Mouse (Mus musculus): ENCODE results near the gene Henmt1.

GRCm38 (mm10) chr3:108902038-108902437 lies 37.6 kb upstream of the Henmt1 start:
- TF ChIP-seq CTCF (IDR thresholded peaks at IDR 0.05; ENCODE audit: low read depth, low read length), result no peak
- TF ChIP-seq TAL1 (conservative IDR thresholded peaks at IDR 0.05; ENCODE audit: low read depth, low read length), result no peak
- no peak for TF ChIP-seq POLR2AphosphoS5 (IDR thresholded peaks at IDR 0.05; ENCODE audit: insufficient replicate concordance, low read depth, low read length)
- TF ChIP-seq GATA1 (IDR thresholded peaks at IDR 0.05; ENCODE audit: borderline replicate concordance, low read length), result no peak
